Mouse (Mus musculus) forebrain, embryonic 16.5 days (tissue): ENCODE results near the gene Olfr139. TPM values are rescaled to one million over a fixed set of nuclear protein-coding genes. Genes with fewer than 3 reads are reported as not detected.

Experiments used
- ATAC-seq: fragments of 200-750 bp; cut with Nextera tagmentation; 2 replicates; pipeline ENCODE4 v1.8.0; 2017; ENCODE audit warnings: mild to moderate bottlenecking, moderate library complexity
- H3K27ac ChIP-seq: fragments of 300-500 bp; sonication (generic); 2 replicates; pipeline ENCODE4 v1.5.1; 2014; ENCODE audit warnings: low read length, control low read depth
- H3K27me3 ChIP-seq: fragments of 300-500 bp; sonication (generic); replicated peaks from 2 replicates; pipeline ENCODE4 v1.6.1; 2014; ENCODE audit warnings: low read length; ENCODE audit not compliant: control insufficient read depth, insufficient read depth
- H3K36me3 ChIP-seq: fragments of 300-500 bp; sonication (generic); 2 replicates; pipeline ENCODE4 v1.6.1; 2014; ENCODE audit not compliant: control insufficient read depth, insufficient read depth
- H3K4me1 ChIP-seq: fragments of 300-500 bp; sonication (generic); replicated peaks from 2 replicates; pipeline ENCODE4 v1.6.1; 2014; ENCODE audit warnings: low read length; ENCODE audit not compliant: control insufficient read depth, insufficient read depth
- H3K4me2 ChIP-seq: fragments of 300-500 bp; sonication (generic); 2 replicates; pipeline ENCODE4 v1.6.1; 2014; ENCODE audit warnings: mild to moderate bottlenecking, low read length, control low read depth
- H3K4me3 ChIP-seq: fragments of 300-500 bp; sonication (generic); replicated peaks from 2 replicates; pipeline ENCODE4 v1.5.1; 2014; ENCODE audit warnings: mild to moderate bottlenecking, low read length, control low read depth
- H3K9ac ChIP-seq: fragments of 300-500 bp; sonication (generic); replicated peaks from 2 replicates; pipeline ENCODE4 v1.6.1; 2014; ENCODE audit warnings: low read depth, low read length, control low read depth
- H3K9me3 ChIP-seq: fragments of 300-500 bp; sonication (generic); 2 replicates; pipeline ENCODE4 v1.6.1; 2016; ENCODE audit warnings: low read length; ENCODE audit not compliant: control insufficient read depth
- WGBS: fragments of 180-500 bp; shearing (Covaris S2); extraction: QIAGEN DNeasy Blood & Tissue Kit; methylation state at CpG from one replicate; pipeline ENCODE4 v1.1.7; 2014; 5-methylcytosine and 5-hydroxymethylcytosine counted together
- polyA plus RNA-seq: library from polyadenylated mRNA; unstranded; fragments of >200 nt; fragmentation: Nextera tagmentation; extraction: Ambion mirVana; gene quantifications from 2 replicates; pipeline ENCODE4 v1.2.1, GENCODE M21; 2015

Olfr139 gene
- not detected in 2 replicates for polyA plus RNA-seq

DNA sequence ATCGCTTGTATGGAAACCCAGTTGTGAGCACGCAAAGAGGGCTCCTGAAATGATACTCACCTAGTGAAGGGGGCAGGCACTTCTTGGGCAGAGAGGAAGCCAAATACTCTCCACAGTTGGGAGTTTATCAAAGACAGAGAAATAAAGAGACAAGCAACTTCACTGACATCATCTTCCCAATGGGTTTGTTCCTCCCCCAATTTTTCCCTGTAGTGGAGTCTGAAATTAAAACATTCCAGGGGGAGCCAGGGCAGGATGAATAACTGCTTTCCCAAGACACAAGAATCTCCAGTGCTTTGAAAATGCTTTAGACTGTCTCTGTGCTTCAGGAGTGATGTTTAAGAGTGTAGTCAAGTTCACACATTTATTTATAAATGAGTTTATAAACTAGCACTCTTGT, at the start of gene Olfr139, which contains the start of gene Olfr399:
Olfr139 (minus strand) TSS at position 101 of the 400 bp plus-strand sequence.
Olfr399 (minus strand) TSS at position 165 of the 400 bp plus-strand sequence.
- H3K27ac ChIP-seq: no peak within 1 kb of the TSS
- no peak for ATAC-seq
- no peak within 1 kb of the TSS for H3K4me2 ChIP-seq
- peaks cover 8% of the 10 kb centered on the region; the same call in 1 of the 2 replicates for H3K9me3 ChIP-seq
- H3K9ac ChIP-seq: no peak within 1 kb of the TSS
- H3K4me1 ChIP-seq: no peaks in the 10 kb centered on the region
- no peaks in the 10 kb centered on the region for H3K27me3 ChIP-seq
- H3K4me3 ChIP-seq: no peak within 1 kb of the TSS
- WGBS: 85% methylated on average over 2 of the region's 2 CpGs
- no peaks in the 10 kb centered on the region for H3K36me3 ChIP-seq

DNA sequence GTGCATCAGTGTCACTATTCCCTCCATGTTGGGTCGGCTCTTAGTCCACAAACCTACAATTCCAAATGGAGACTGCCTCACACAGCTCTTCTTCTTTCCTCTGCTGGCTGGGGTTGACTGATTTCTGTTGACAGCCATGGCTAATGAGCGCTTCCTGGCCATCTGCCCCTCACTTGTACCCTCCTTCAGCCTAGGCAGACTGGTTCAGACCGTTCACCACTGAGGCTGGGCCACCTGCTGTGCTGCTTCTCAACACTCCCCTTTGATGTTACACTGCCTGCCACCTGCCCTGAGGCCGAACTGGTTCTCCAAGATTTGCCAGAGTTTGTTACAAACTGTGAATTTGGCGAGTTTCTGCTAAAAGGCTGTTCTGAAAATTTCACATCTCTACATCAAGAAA, 48.7 kb upstream of the Olfr139 start:
- Histone ChIP-seq H3K4me2 (no peak overlapping the region), H3K4me3 (no peak overlapping the region), H3K36me3 (no peaks in the 10 kb centered on the region), H3K9ac (no peak overlapping the region), H3K27ac (no peak overlapping the region), H3K9me3 (peaks cover 7% of the 10 kb centered on the region), H3K27me3 (no peaks in the 10 kb centered on the region), H3K4me1 (no peaks in the 10 kb centered on the region)
- 48% methylated on average over 5 of the region's 5 CpGs for WGBS
- no peak for ATAC-seq

DNA sequence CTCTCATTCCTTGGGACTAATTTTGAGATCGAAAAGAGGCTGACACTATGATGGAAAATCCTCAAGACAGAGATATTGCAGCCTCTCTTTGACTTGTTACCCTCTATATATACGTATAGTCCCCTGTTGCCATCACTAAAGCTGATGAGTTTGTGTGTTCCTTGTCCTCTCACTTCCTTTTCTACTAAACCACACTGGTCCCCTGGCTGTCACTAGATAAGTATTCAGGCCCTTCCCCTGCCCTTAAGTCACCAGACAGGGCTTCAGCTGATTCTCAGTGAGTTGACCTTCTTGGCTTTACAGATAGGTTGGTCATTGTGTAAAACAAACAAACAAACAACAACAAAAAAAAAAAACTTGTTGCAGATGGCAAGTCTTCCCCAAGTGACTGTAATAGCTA, 45.2 kb upstream of the Olfr139 start:
- no peak for ATAC-seq
- WGBS: 46% methylated on average over 2 of the region's 2 CpGs
- H3K9me3 ChIP-seq: peaks cover 5% of the 10 kb centered on the region
- no peak overlapping the region for H3K4me2 ChIP-seq
- no peaks in the 10 kb centered on the region for H3K4me1 ChIP-seq
- no peak overlapping the region for H3K9ac ChIP-seq
- no peak overlapping the region for H3K4me3 ChIP-seq
- H3K27me3 ChIP-seq: no peaks in the 10 kb centered on the region
- H3K36me3 ChIP-seq: no peaks in the 10 kb centered on the region
- no peak overlapping the region for H3K27ac ChIP-seq

DNA sequence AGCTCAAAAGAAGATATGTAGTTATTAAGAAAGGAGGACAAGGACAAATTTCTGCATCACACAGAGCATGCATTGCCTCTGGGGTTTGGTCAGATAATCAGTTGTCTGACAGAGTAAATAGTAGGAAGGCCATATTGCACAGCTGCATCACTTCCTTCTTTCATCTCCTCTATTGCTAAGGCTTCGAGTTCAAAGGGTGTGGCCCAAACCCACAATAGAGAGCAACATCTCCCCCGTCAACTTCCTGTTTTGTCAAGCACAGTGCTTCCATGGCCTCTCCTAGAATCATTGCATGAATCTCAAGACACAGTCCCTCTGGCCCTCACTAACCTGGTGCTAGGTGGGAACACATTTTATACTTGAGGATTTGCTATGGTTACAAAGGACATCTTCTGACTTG, 44.4 kb upstream of the Olfr139 start:
- Histone ChIP-seq H3K27me3 (no peaks in the 10 kb centered on the region), H3K4me3 (no peak overlapping the region), H3K9me3 (peaks cover 5% of the 10 kb centered on the region), H3K4me1 (no peaks in the 10 kb centered on the region), H3K9ac (no peak overlapping the region), H3K27ac (no peak overlapping the region), H3K4me2 (no peak overlapping the region), H3K36me3 (no peaks in the 10 kb centered on the region)
- no peak for ATAC-seq
- 90% methylated on average over 2 of the region's 2 CpGs for WGBS

DNA sequence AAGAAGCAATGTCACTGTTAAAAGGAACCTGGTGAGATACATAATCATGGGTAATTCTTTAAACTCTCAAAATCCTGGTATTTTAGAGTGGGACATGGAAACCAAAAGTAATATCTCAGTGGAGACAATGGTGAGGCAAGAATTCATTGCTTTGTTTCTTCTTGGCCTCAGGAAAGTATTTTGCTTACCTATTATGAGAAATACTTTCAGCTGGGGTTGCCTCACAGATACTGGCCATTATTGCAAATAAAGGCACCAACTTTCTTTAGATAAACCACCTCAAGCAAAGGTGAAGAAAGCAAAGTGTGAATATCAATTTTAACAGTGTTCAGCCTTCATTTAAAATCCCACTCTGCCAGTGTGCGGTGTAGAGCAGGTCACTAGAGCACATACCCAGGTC, 13.3 kb upstream of the Olfr139 start, which contains the start of gene Zfp616:
Zfp616 (plus strand) TSS at position 301 of the 400 bp plus-strand sequence.
- H3K9ac ChIP-seq: no peak within 1 kb of the TSS
- no peaks in the 10 kb centered on the region for H3K4me1 ChIP-seq
- no peak within 1 kb of the TSS for H3K27ac ChIP-seq
- no peaks in the 10 kb centered on the region for H3K36me3 ChIP-seq
- 0 out of 2 replicates have a peak, but pooled peaks cover 3% of the 10 kb centered on the region for H3K9me3 ChIP-seq
- no peak for ATAC-seq
- no peaks in the 10 kb centered on the region for H3K27me3 ChIP-seq
- H3K4me3 ChIP-seq: no peak within 1 kb of the TSS
- H3K4me2 ChIP-seq: no peak within 1 kb of the TSS
- 100% methylated on average over 1 of the region's 1 CpGs for WGBS

DNA sequence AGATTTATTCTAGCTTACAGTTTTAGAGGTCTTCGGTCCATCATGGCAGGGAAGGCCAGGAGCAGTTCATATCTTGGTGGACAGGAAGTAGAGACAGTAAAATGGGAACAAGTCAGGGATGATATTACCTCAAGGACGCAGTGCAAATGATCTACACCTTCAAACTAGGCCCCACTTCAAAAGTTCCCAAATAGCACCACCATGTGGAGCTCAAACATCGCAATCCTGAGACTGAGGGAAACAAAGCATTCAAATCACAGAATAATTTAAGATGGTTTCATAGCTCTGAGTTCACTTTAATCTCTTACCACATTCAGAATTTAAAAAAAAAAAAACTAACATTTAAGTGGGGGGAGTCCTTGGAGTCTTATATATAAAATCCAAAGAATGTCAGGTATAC, 5.0 kb downstream of the Olfr139 start:
- no peak overlapping the region for H3K4me2 ChIP-seq
- H3K27ac ChIP-seq: no peak overlapping the region
- peaks cover 8% of the 10 kb centered on the region; the same call in 1 of the 2 replicates for H3K9me3 ChIP-seq
- 63% methylated on average over 3 of the region's 3 CpGs for WGBS
- no peak for ATAC-seq
- H3K9ac ChIP-seq: no peak overlapping the region
- H3K27me3 ChIP-seq: no peaks in the 10 kb centered on the region
- H3K36me3 ChIP-seq: no peaks in the 10 kb centered on the region
- H3K4me1 ChIP-seq: no peaks in the 10 kb centered on the region
- H3K4me3 ChIP-seq: no peak overlapping the region

Other genes with a start within 250 kb of the Olfr139 start
- not detected in 2 replicates for gene Olfr392, start 239.5 kb downstream of the Olfr139 start, polyA plus RNA-seq
- gene Olfr393, start 205.1 kb downstream of the Olfr139 start, polyA plus RNA-seq: not detected in 2 replicates
- gene Olfr394, start 165.8 kb downstream of the Olfr139 start, polyA plus RNA-seq: not detected in 2 replicates
- gene Olfr395, start 147.3 kb downstream of the Olfr139 start, polyA plus RNA-seq: not detected in 2 replicates
- not detected in 2 replicates for gene Olfr23, start 119.9 kb downstream of the Olfr139 start, polyA plus RNA-seq
- gene Olfr397, start 95.7 kb downstream of the Olfr139 start, polyA plus RNA-seq: not detected in 2 replicates
- gene Olfr398, start 66.1 kb downstream of the Olfr139 start, polyA plus RNA-seq: not detected in 2 replicates
- not detected in 2 replicates for gene Olfr399, start 64 bp upstream of the Olfr139 start, polyA plus RNA-seq
- gene Zfp616, start 13.4 kb upstream of the Olfr139 start, polyA plus RNA-seq: not detected in 2 replicates
- gene Olfr401, start 57.2 kb upstream of the Olfr139 start, polyA plus RNA-seq: not detected in 2 replicates
- gene Olfr402, start 97.0 kb upstream of the Olfr139 start, polyA plus RNA-seq: not detected in 2 replicates
- gene Olfr403, start 129.7 kb upstream of the Olfr139 start, polyA plus RNA-seq: not detected in 2 replicates
- not detected in 2 replicates for gene Olfr43, start 154.8 kb upstream of the Olfr139 start, polyA plus RNA-seq
- gene Olfr406, start 203.3 kb upstream of the Olfr139 start, polyA plus RNA-seq: not detected in 2 replicates
- gene Olfr59, start 227.2 kb upstream of the Olfr139 start, polyA plus RNA-seq: not detected in 2 replicates